Mouse (Mus musculus) CH12.LX (cell line): ENCODE data around the gene Abcb9. TPM values are rescaled to one million over a fixed set of nuclear protein-coding genes. Genes with fewer than 3 reads are reported as not detected.

ENCODE experiments used
- DNase-seq: peaks from one replicate; pipeline ENCODE4 v3.0.0-alpha.2; 2013; ENCODE audit errors: extremely low read depth
- H3K27ac ChIP-seq: 2 replicates; pipeline ENCODE4 v1.5.1; 2012; ENCODE audit warnings: low read depth, mild to moderate bottlenecking, control low read depth, moderate library complexity; ENCODE audit not compliant: insufficient read depth
- H3K27me3 ChIP-seq: replicated peaks from 2 replicates; pipeline ENCODE3; 2012; ENCODE audit warnings: inconsistent platforms
- H3K36me3 ChIP-seq, 2 experiments: replicated peaks in 1 of 2; 2 replicates each; pipeline versions ENCODE3 to v1.6.1; 2012; ENCODE audit warnings: inconsistent platforms in 1 of 2, low read length in 1 of 2, mild to moderate bottlenecking in 1 of 2, mixed read lengths in 1 of 2, moderate library complexity in 1 of 2; ENCODE audit not compliant: control insufficient read depth in 1 of 2, insufficient read depth in 1 of 2
- H3K4me1 ChIP-seq, 2 experiments: 2 replicates each; pipeline ENCODE4 v1.6.1; 2012; ENCODE audit warnings: inconsistent platforms in 1 of 2, moderate library complexity in 1 of 2; ENCODE audit not compliant: insufficient read depth in 2 of 2, control insufficient read depth in 1 of 2
- H3K4me2 ChIP-seq: 2 replicates; pipeline ENCODE4 v1.6.1; 2012; ENCODE audit warnings: low read depth, mild to moderate bottlenecking, control low read depth; ENCODE audit not compliant: poor library complexity, insufficient read depth, severe bottlenecking
- H3K4me3 ChIP-seq, 3 experiments: fragments of 150-350 bp in 1 of 3; sonication (generic) in 1 of 3; replicated peaks in 1 of 3; 2 replicates each; pipeline versions ENCODE3 to v1.5.1; 2011 to 2012; ENCODE audit warnings: low read depth in 2 of 3, low read length in 2 of 3, mild to moderate bottlenecking in 2 of 3, moderate library complexity in 2 of 3, control low read depth in 1 of 3, improper control_type of control experiment in 1 of 3, inconsistent platforms in 1 of 3, mixed read lengths in 1 of 3; ENCODE audit not compliant: poor library complexity in 1 of 3
- H3K79me2 ChIP-seq: replicated peaks from 2 replicates; pipeline ENCODE4 v1.6.1; 2012; ENCODE audit warnings: mild to moderate bottlenecking, moderate library complexity; ENCODE audit not compliant: control insufficient read depth, poor library complexity, insufficient read depth, severe bottlenecking; ENCODE audit errors: extremely low read depth
- H3K9ac ChIP-seq: 2 replicates; pipeline ENCODE4 v1.6.1; 2012; ENCODE audit warnings: low read depth, mild to moderate bottlenecking, control low read depth, moderate library complexity; ENCODE audit not compliant: insufficient read depth
- H3K9me3 ChIP-seq: replicated peaks from 2 replicates; pipeline ENCODE3; 2012; ENCODE audit warnings: low read length, inconsistent platforms, mixed read lengths
- CHD1 ChIP-seq: IDR thresholded peaks from 2 replicates; pipeline ENCODE4 v1.6.1; 2012; ENCODE audit warnings: low read depth, low read length, improper control_type of control experiment, inconsistent platforms
- CHD2 ChIP-seq: IDR thresholded peaks from 2 replicates; pipeline ENCODE4 v1.6.1; 2011; ENCODE audit warnings: low read length, improper control_type of control experiment
- EP300 ChIP-seq: IDR thresholded peaks from 2 replicates; pipeline ENCODE4 v1.6.1; 2011; ENCODE audit warnings: low read length, improper control_type of control experiment
- HCFC1 ChIP-seq: IDR thresholded peaks from 2 replicates; pipeline ENCODE4 v1.6.1; 2012; ENCODE audit warnings: low read depth, mild to moderate bottlenecking, inconsistent platforms, low read length, improper control_type of control experiment
- IRF4 ChIP-seq: IDR thresholded peaks from 2 replicates; pipeline ENCODE4 v1.6.1; 2014; ENCODE audit warnings: low read depth, mild to moderate bottlenecking, inconsistent platforms, low read length, improper control_type of control experiment
- JUN ChIP-seq: IDR thresholded peaks from 2 replicates; pipeline ENCODE4 v1.6.1; 2011; ENCODE audit warnings: low read depth, mild to moderate bottlenecking, low read length, improper control_type of control experiment, moderate library complexity; ENCODE audit not compliant: insufficient read depth
- MAFK ChIP-seq: IDR thresholded peaks from 2 replicates; pipeline ENCODE4 v1.6.1; 2011; ENCODE audit warnings: low read length, improper control_type of control experiment; ENCODE audit not compliant: insufficient replicate concordance
- MAZ ChIP-seq: IDR thresholded peaks from 2 replicates; pipeline ENCODE4 v1.6.1; 2012; ENCODE audit warnings: low read depth, mild to moderate bottlenecking, inconsistent platforms, low read length, improper control_type of control experiment, moderate library complexity
- NELFE ChIP-seq: IDR thresholded peaks from 2 replicates; pipeline ENCODE4 v1.6.1; 2011; ENCODE audit warnings: low read depth, low read length, improper control_type of control experiment
- NRF1 ChIP-seq: IDR thresholded peaks from 2 replicates; pipeline ENCODE4 v1.6.1; 2014; ENCODE audit warnings: low read depth, mild to moderate bottlenecking, inconsistent platforms, low read length, improper control_type of control experiment, moderate library complexity
- PAX5 ChIP-seq: IDR thresholded peaks from 2 replicates; pipeline ENCODE4 v1.6.1; 2012; ENCODE audit warnings: low read length, inconsistent platforms, mixed read lengths
- RAD21 ChIP-seq: IDR thresholded peaks from 2 replicates; pipeline ENCODE4 v1.6.1; 2011; ENCODE audit warnings: low read depth, mild to moderate bottlenecking, low read length, improper control_type of control experiment, moderate library complexity
- RCOR1 ChIP-seq: conservative IDR thresholded peaks from 2 replicates; pipeline ENCODE4 v1.6.1; 2012; ENCODE audit warnings: low read depth, mild to moderate bottlenecking, inconsistent platforms, low read length, improper control_type of control experiment
- SIN3A ChIP-seq: IDR thresholded peaks from 2 replicates; pipeline ENCODE4 v1.6.1; 2012; ENCODE audit warnings: low read length, improper control_type of control experiment, inconsistent platforms
- TBP ChIP-seq: conservative IDR thresholded peaks from 2 replicates; pipeline ENCODE4 v1.6.1; 2011; ENCODE audit warnings: low read depth, low read length, improper control_type of control experiment
- TCF12 ChIP-seq: IDR thresholded peaks from 2 replicates; pipeline ENCODE4 v1.6.1; 2014; ENCODE audit warnings: low read depth, mild to moderate bottlenecking, inconsistent platforms, low read length, improper control_type of control experiment
- UBTF ChIP-seq: IDR thresholded peaks from 2 replicates; pipeline ENCODE4 v1.6.1; 2012; ENCODE audit warnings: low read depth, mild to moderate bottlenecking, inconsistent platforms, low read length, improper control_type of control experiment, moderate library complexity
- USF1 ChIP-seq: IDR thresholded peaks from 2 replicates; pipeline ENCODE4 v1.6.1; 2014; ENCODE audit warnings: low read depth, mild to moderate bottlenecking, inconsistent platforms, low read length, improper control_type of control experiment
- USF2 ChIP-seq: conservative IDR thresholded peaks from 2 replicates; pipeline ENCODE4 v1.6.1; 2011; ENCODE audit warnings: low read depth, low read length, improper control_type of control experiment
- ZC3H11A ChIP-seq: IDR thresholded peaks from 2 replicates; pipeline ENCODE4 v1.6.1; 2012; ENCODE audit warnings: low read depth, mild to moderate bottlenecking, inconsistent platforms, low read length, improper control_type of control experiment
- ZMIZ1 ChIP-seq: IDR thresholded peaks from 2 replicates; pipeline ENCODE4 v1.6.1; 2012; ENCODE audit warnings: low read depth, mild to moderate bottlenecking, inconsistent platforms, low read length, improper control_type of control experiment
- dilution Hi-C: fragments of 300-500 bp; cut with MboI; formaldehyde crosslinking; loops from 2 replicates; pipeline ENCODE4 v1.14.3; 2020; ENCODE audit warnings: low sequenced_read_pairs; ENCODE audit not compliant: extremely low pct_unique_long_range_greater_than_20kb, extremely low pct_ligation_motif_present
- in situ Hi-C: fragments of 300-500 bp; cut with MboI; formaldehyde crosslinking; loops from 3 replicates; pipeline ENCODE4 v1.14.3; 2019; ENCODE audit warnings: low sequenced_read_pairs, low pct_ligation_motif_present, low pct_unique_long_range_greater_than_20kb, mixed read lengths
- polyA plus RNA-seq: library from polyadenylated mRNA; unstranded; fragments of >175 nt; gene quantifications from 2 replicates; pipeline ENCODE4 v1.2.1, GENCODE M21; 2012; ENCODE audit warnings: low read depth; ENCODE audit not compliant: insufficient read length
- total RNA-seq, 2 experiments: library from RNA; depleted of rRNA; stranded (reverse); fragments of 300-350 nt in 1 of 2; fragments of >200 nt in 1 of 2; gene quantifications; 2 replicates each; pipeline ENCODE4 v1.2.3; 2012 to 2014

Gene Abcb9
- total and polyA plus RNA-seq, 3 experiments = 0.44 to 1.4 (median 0.98) TPM

- H3K9me3 ChIP-seq = no peaks in the 10 kb centered on the region
- no peak overlapping the region for H3K4me3 ChIP-seq
- H3K27ac ChIP-seq = no peak overlapping the region
- peaks cover under 1% of the 10 kb centered on the region for H3K27me3 ChIP-seq
- in situ Hi-C loops (loop anchor here (10.0 kb wide), 1 partner anchor 135 kb away; no protein-coding TSS in a partner anchor), dilution Hi-C loops (no loop called here)
- no peaks in the 10 kb centered on the region for H3K79me2 ChIP-seq
- peaks cover 8 to 22% of the 10 kb centered on the region in 2 experiments for H3K36me3 ChIP-seq
- H3K9ac ChIP-seq = no peak overlapping the region
- TF ChIP-seq CHD2 = no peak
- no peak for DNase-seq
- H3K4me1 ChIP-seq = peaks cover 0 to under 1% of the 10 kb centered on the region in 2 experiments; a peak in 2 of 4 replicates
- no peak overlapping the region for H3K4me2 ChIP-seq
Observed at GRCm38 (mm10) chr5:124089868-124090267, 5.7 kb downstream of the Abcb9 start.

DNA sequence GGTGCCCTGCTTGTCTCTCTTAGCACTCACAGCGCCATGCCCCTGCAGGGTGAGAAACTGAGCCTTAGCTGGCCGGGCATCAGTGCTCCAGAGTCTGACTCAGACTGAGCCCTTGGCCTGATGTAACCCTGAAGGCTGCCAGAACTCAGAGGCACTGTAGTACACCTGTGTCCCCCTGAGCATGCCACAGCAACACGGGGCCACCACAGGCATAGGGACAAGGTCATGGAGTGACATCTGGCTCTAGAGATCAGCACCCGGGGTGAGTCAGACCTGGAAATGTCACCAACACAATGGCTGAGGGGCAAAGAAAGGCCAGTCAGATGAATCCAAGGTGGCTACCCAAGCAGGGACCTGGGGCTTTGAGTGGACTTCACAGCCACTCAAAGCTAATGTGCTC, 8.7 kb downstream of the Abcb9 start:
- in situ Hi-C loops = loop anchor here (10.0 kb wide), 1 partner anchor 132 kb away; no protein-coding TSS in a partner anchor
- H3K27me3 ChIP-seq = no peaks in the 10 kb centered on the region
- no peaks in the 10 kb centered on the region for H3K9me3 ChIP-seq
- no peaks in the 10 kb centered on the region for H3K79me2 ChIP-seq
- no peak for DNase-seq
- no peak overlapping the region for H3K4me2 ChIP-seq
- TF ChIP-seq RAD21 (no peak), PAX5 (no peak), USF2 (no peak), HCFC1 (no peak), JUN (no peak), MAFK (no peak), CHD2 (no peak), NELFE (no peak), ZMIZ1 (no peak), USF1 (no peak), RCOR1 (no peak)
- TF ChIP-seq, all 38 proteins: peak for 0
- Histone ChIP-seq H3K4me1 (0 out of 4 replicates have a peak, but pooled peaks cover 0 to 3% of the 10 kb centered on the region in 2 experiments), H3K4me3 (no peak overlapping the region), H3K9ac (no peak overlapping the region), H3K27ac (no peak overlapping the region), H3K36me3 (peaks cover 8 to 18% of the 10 kb centered on the region in 2 experiments)
- dilution Hi-C loops = no loop called here

DNA sequence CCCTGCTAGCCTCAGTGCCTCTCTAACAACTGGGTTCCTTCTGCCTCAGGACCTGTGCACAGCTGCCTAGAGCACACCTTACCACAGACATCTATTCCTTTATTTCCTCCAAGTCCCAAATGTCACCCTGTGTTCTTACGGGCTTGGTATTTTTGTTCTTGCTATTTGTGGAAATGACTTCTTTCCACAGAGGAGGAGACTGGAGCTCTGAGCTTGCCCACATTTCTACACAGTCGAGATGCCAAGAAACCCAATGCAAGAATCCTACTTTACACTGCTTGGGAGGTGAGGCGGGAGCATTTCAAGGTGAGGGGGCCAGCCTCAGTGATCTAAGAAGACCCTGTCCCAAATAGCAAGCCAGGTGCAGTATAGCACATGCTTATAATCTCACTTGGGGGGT, 10.1 kb downstream of the Abcb9 start:
- Histone ChIP-seq H3K4me3 (no peak overlapping the region), H3K9me3 (no peaks in the 10 kb centered on the region), H3K9ac (no peak overlapping the region), H3K4me2 (no peak overlapping the region), H3K4me1 (peaks cover 0 to 10% of the 10 kb centered on the region in 2 experiments; a peak in 1 of 4 replicates), H3K27ac (no peak overlapping the region), H3K27me3 (no peaks in the 10 kb centered on the region), H3K79me2 (no peaks in the 10 kb centered on the region), H3K36me3 (peaks cover 8 to 18% of the 10 kb centered on the region in 2 experiments)
- no peak for TF ChIP-seq NRF1
- no peak for TF ChIP-seq JUN
- no peak for TF ChIP-seq MAZ
- no peak for TF ChIP-seq SIN3A
- TF ChIP-seq NELFE = no peak
- no peak for TF ChIP-seq RCOR1
- TF ChIP-seq UBTF = no peak
- no peak for TF ChIP-seq TCF12
- no peak for TF ChIP-seq EP300
- TF ChIP-seq IRF4 = no peak
- no peak for TF ChIP-seq TBP
- TF ChIP-seq CHD1 = no peak
- TF ChIP-seq PAX5 = no peak
- TF ChIP-seq ZC3H11A = no peak
- DNase-seq = no peak
- in situ Hi-C loops = loop anchor here (10.0 kb wide), 1 partner anchor 131 kb away; no protein-coding TSS in a partner anchor
- dilution Hi-C loops = no loop called here
